Mouse (Mus musculus): Measurements from ENCODE around the gene Sf3a1.

- TF ChIP-seq POLR2A (IDR thresholded peaks at IDR 0.05; ENCODE audit: insufficient read depth, low read depth, low read length) (no peak), CTCF (IDR thresholded peaks at IDR 0.05) (no peak), EP300 (IDR thresholded peaks at IDR 0.05; ENCODE audit: insufficient read depth, low read depth, low read length) (no peak)
Measured at GRCm38 (mm10) chr11:4197691-4198090, 37.5 kb downstream of the Sf3a1 start.
